Mouse (Mus musculus): ENCODE data around the gene Slc5a8. TPM values are rescaled to one million over a fixed set of nuclear protein-coding genes. Genes with fewer than 3 reads are reported as not detected.

The Slc5a8 gene
- polyA plus RNA-seq, 1 experiment from 2014 or later = 0.03 TPM

GRCm38 (mm10) chr10:88886114-88886513 lies 322 bp downstream of the Slc5a8 start:
- no peak for ATAC-seq (replicated peaks; ENCODE audit: insufficient number of reproducible peaks, insufficient read depth, low FRiP score, low read depth)
- Histone ChIP-seq H3K9me3 (replicated peaks) (no peaks in the 10 kb centered on the region), H3K9ac (no peak overlapping the region), H3K27me3 (peaks cover 38% of the 10 kb centered on the region), H3K27ac (no peak overlapping the region), H3K36me3 (no peaks in the 10 kb centered on the region), H3K4me2 (peak overlapping the region; percentile 58), H3K4me1 (replicated peaks) (peaks cover 9% of the 10 kb centered on the region), H3K4me3 (peak overlapping the region; percentile 35)
- WGBS = 5% methylated on average over 32 of the region's 32 CpGs

GRCm38 (mm10) chr10:88888376-88888775 lies 2.6 kb downstream of the Slc5a8 start:
- no peak overlapping the region for H3K9ac ChIP-seq
- H3K4me1 ChIP-seq (replicated peaks) = peaks cover 9% of the 10 kb centered on the region
- no peaks in the 10 kb centered on the region for H3K36me3 ChIP-seq
- H3K27me3 ChIP-seq = peaks cover 38% of the 10 kb centered on the region
- no peak overlapping the region for H3K4me2 ChIP-seq
- H3K4me3 ChIP-seq = no peak overlapping the region
- no peaks in the 10 kb centered on the region for H3K9me3 ChIP-seq (replicated peaks)
- no peak for ATAC-seq (replicated peaks; ENCODE audit: insufficient number of reproducible peaks, insufficient read depth, low FRiP score, low read depth)
- H3K27ac ChIP-seq = no peak overlapping the region
- WGBS = 77% methylated on average over 2 of the region's 2 CpGs

GRCm38 (mm10) chr10:88891410-88891809 lies 5.6 kb downstream of the Slc5a8 start:
- Histone ChIP-seq H3K4me3 (no peak overlapping the region), H3K9me3 (replicated peaks) (no peaks in the 10 kb centered on the region), H3K4me1 (replicated peaks) (peaks cover 2% of the 10 kb centered on the region), H3K27ac (no peak overlapping the region), H3K36me3 (no peaks in the 10 kb centered on the region), H3K27me3 (peaks cover 19% of the 10 kb centered on the region), H3K9ac (no peak overlapping the region), H3K4me2 (no peak overlapping the region)
- WGBS = 73% methylated on average over 7 of the region's 7 CpGs
- ATAC-seq (replicated peaks; ENCODE audit: insufficient number of reproducible peaks, insufficient read depth, low FRiP score, low read depth) = no peak

- H3K27me3 ChIP-seq = peaks cover 8% of the 10 kb centered on the region
- H3K4me3 ChIP-seq = no peak overlapping the region
- no peak for ATAC-seq (replicated peaks; ENCODE audit: insufficient number of reproducible peaks, insufficient read depth, low FRiP score, low read depth)
- H3K9me3 ChIP-seq (replicated peaks) = no peaks in the 10 kb centered on the region
- no peaks in the 10 kb centered on the region for H3K36me3 ChIP-seq
- no peak overlapping the region for H3K27ac ChIP-seq
- WGBS = 70% methylated on average over 8 of the region's 8 CpGs
- H3K4me2 ChIP-seq = no peak overlapping the region
- H3K9ac ChIP-seq = no peak overlapping the region
- H3K4me1 ChIP-seq (replicated peaks) = no peaks in the 10 kb centered on the region
Observed at GRCm38 (mm10) chr10:88892560-88893087, 6.8 kb downstream of the Slc5a8 start.

GRCm38 (mm10) chr10:88897032-88897431 lies 11.2 kb downstream of the Slc5a8 start:
- H3K9me3 ChIP-seq (replicated peaks) = no peaks in the 10 kb centered on the region
- no peak overlapping the region for H3K9ac ChIP-seq
- H3K4me2 ChIP-seq = no peak overlapping the region
- no peak overlapping the region for H3K27ac ChIP-seq
- H3K27me3 ChIP-seq = no peaks in the 10 kb centered on the region
- no peaks in the 10 kb centered on the region for H3K36me3 ChIP-seq
- no peak for ATAC-seq (replicated peaks; ENCODE audit: insufficient number of reproducible peaks, insufficient read depth, low FRiP score, low read depth)
- H3K4me3 ChIP-seq = no peak overlapping the region
- H3K4me1 ChIP-seq (replicated peaks) = no peaks in the 10 kb centered on the region
- 69% methylated on average over 6 of the region's 6 CpGs for WGBS

- no peaks in the 10 kb centered on the region for H3K4me1 ChIP-seq (replicated peaks)
- WGBS = 87% methylated on average over 12 of the region's 12 CpGs
- no peaks in the 10 kb centered on the region for H3K27me3 ChIP-seq
- no peak overlapping the region for H3K4me2 ChIP-seq
- no peaks in the 10 kb centered on the region for H3K36me3 ChIP-seq
- ATAC-seq (replicated peaks; ENCODE audit: insufficient number of reproducible peaks, insufficient read depth, low FRiP score, low read depth) = no peak
- H3K27ac ChIP-seq = no peak overlapping the region
- H3K9me3 ChIP-seq (replicated peaks) = no peaks in the 10 kb centered on the region
- no peak overlapping the region for H3K9ac ChIP-seq
- no peak overlapping the region for H3K4me3 ChIP-seq
Observed at GRCm38 (mm10) chr10:88949649-88950296, 64.0 kb downstream of the Slc5a8 start.

- no peak overlapping the region for H3K4me2 ChIP-seq
- no peaks in the 10 kb centered on the region for H3K27me3 ChIP-seq
- no peaks in the 10 kb centered on the region for H3K36me3 ChIP-seq
- no peak overlapping the region for H3K4me3 ChIP-seq
- H3K27ac ChIP-seq = no peak overlapping the region
- H3K9me3 ChIP-seq (replicated peaks) = no peaks in the 10 kb centered on the region
- WGBS = 76% methylated on average over 4 of the region's 4 CpGs
- no peak overlapping the region for H3K9ac ChIP-seq
- no peaks in the 10 kb centered on the region for H3K4me1 ChIP-seq (replicated peaks)
- ATAC-seq (replicated peaks; ENCODE audit: insufficient number of reproducible peaks, insufficient read depth, low FRiP score, low read depth) = no peak
Observed at GRCm38 (mm10) chr10:88950297-88950653, 64.5 kb downstream of the Slc5a8 start.

- no peaks in the 10 kb centered on the region for H3K9me3 ChIP-seq (replicated peaks)
- no peaks in the 10 kb centered on the region for H3K36me3 ChIP-seq
- H3K27ac ChIP-seq = no peak overlapping the region
- no peaks in the 10 kb centered on the region for H3K27me3 ChIP-seq
- H3K4me1 ChIP-seq (replicated peaks) = no peaks in the 10 kb centered on the region
- H3K4me2 ChIP-seq = no peak overlapping the region
- no peak overlapping the region for H3K9ac ChIP-seq
- no peak for ATAC-seq (replicated peaks; ENCODE audit: insufficient number of reproducible peaks, insufficient read depth, low FRiP score, low read depth)
- 72% methylated on average over 5 of the region's 5 CpGs for WGBS
- H3K4me3 ChIP-seq = no peak overlapping the region
Observed at GRCm38 (mm10) chr10:88960791-88961190, 75.0 kb downstream of the Slc5a8 start.

- Histone ChIP-seq H3K36me3 (no peaks in the 10 kb centered on the region), H3K4me3 (no peak overlapping the region), H3K27ac (no peak overlapping the region), H3K9ac (no peak overlapping the region), H3K27me3 (no peaks in the 10 kb centered on the region), H3K4me1 (replicated peaks) (no peaks in the 10 kb centered on the region), H3K9me3 (replicated peaks) (no peaks in the 10 kb centered on the region), H3K4me2 (no peak overlapping the region)
- ATAC-seq (replicated peaks; ENCODE audit: insufficient number of reproducible peaks, insufficient read depth, low FRiP score, low read depth) = no peak
- WGBS = 81% methylated on average over 5 of the region's 5 CpGs
Observed at GRCm38 (mm10) chr10:88968586-88968985, 82.8 kb downstream of the Slc5a8 start.

- H3K27me3 ChIP-seq = no peaks in the 10 kb centered on the region
- no peaks in the 10 kb centered on the region for H3K36me3 ChIP-seq
- no peak; the same call in 1 of the 2 replicates for ATAC-seq (replicated peaks; ENCODE audit: insufficient number of reproducible peaks, insufficient read depth, low FRiP score, low read depth)
- H3K4me3 ChIP-seq = no peak overlapping the region
- no peak overlapping the region for H3K9ac ChIP-seq
- no peaks in the 10 kb centered on the region for H3K4me1 ChIP-seq (replicated peaks)
- WGBS = 62% methylated on average over 7 of the region's 7 CpGs
- no peak overlapping the region for H3K27ac ChIP-seq
- no peak overlapping the region for H3K4me2 ChIP-seq
- H3K9me3 ChIP-seq (replicated peaks) = no peaks in the 10 kb centered on the region
Observed at GRCm38 (mm10) chr10:88970951-88971725, 85.3 kb downstream of the Slc5a8 start.

- no peak overlapping the region for H3K9ac ChIP-seq
- H3K4me1 ChIP-seq (replicated peaks) = no peaks in the 10 kb centered on the region
- H3K4me3 ChIP-seq = no peak overlapping the region
- no peak overlapping the region for H3K27ac ChIP-seq
- no peak for ATAC-seq (replicated peaks; ENCODE audit: insufficient number of reproducible peaks, insufficient read depth, low FRiP score, low read depth)
- 75% methylated on average over 6 of the region's 6 CpGs for WGBS
- no peaks in the 10 kb centered on the region for H3K36me3 ChIP-seq
- no peak overlapping the region for H3K4me2 ChIP-seq
- no peaks in the 10 kb centered on the region for H3K27me3 ChIP-seq
- H3K9me3 ChIP-seq (replicated peaks) = no peaks in the 10 kb centered on the region
Observed at GRCm38 (mm10) chr10:88978932-88979331, 93.1 kb downstream of the Slc5a8 start.

Measured in heart, embryonic 15.5 days (tissue).